ENCODE assay signal across 13 mouse cellular contexts in genomic region chr10:4398058-4398457, GRCm38 (mm10).
"Had no signal": no experiment of that assay in that cellular context is flagged by ENCODE, and none has a peak within 500 bp of the region (broad histone marks: within the 10 kb centered on the region; RNA-seq: fewer than 3 reads in every experiment).

No protein-coding gene starts in this region.

- H3K9me3 ChIP-seq: neural tube, embryonic 12.5 days; stomach, embryonic 15.5 days had no signal

- H3K9ac ChIP-seq: lung, embryonic 14.5 days; neural tube, embryonic 12.5 days; stomach, embryonic 15.5 days had no signal

- H3K4me3 ChIP-seq: neural tube, embryonic 12.5 days; stomach, embryonic 15.5 days had no signal

- H3K27ac ChIP-seq: neural tube, embryonic 12.5 days; stomach, embryonic 15.5 days; stomach, postnatal 0 days had no signal

- H3K27me3 ChIP-seq: neural tube, embryonic 12.5 days; stomach, embryonic 15.5 days had no signal

- H3K4me2 ChIP-seq: lung, embryonic 14.5 days; midbrain, embryonic 11.5 days; neural tube, embryonic 12.5 days; stomach, embryonic 15.5 days had no signal

- H3K4me1 ChIP-seq: neural tube, embryonic 12.5 days; stomach, embryonic 15.5 days had no signal

- DNase-seq: lung, adult 18-20 months; lung, embryonic 14.5 days; lung, postnatal 10 days; lung, postnatal 4 days; midbrain, embryonic 14.5 days; right cerebral cortex, postnatal 14 days; thymus, adult 2 months; thymus, postnatal 25 days; thymus, postnatal 4 days had no signal
